Mouse (Mus musculus): ENCODE measurements around the gene Dmrtc2. TPM values are rescaled to one million over a fixed set of nuclear protein-coding genes. Genes with fewer than 3 reads are reported as not detected.
"Not testable (repeated sequence)": the region's sequence is repeated elsewhere in the genome, so short reads cannot be mapped to it uniquely, and the experiment has no call there.

Dmrtc2 gene
- polyA plus RNA-seq (2016; fragmentation: Nextera tagmentation; extraction: Ambion mirVana): not detected in 2 replicates

DNA sequence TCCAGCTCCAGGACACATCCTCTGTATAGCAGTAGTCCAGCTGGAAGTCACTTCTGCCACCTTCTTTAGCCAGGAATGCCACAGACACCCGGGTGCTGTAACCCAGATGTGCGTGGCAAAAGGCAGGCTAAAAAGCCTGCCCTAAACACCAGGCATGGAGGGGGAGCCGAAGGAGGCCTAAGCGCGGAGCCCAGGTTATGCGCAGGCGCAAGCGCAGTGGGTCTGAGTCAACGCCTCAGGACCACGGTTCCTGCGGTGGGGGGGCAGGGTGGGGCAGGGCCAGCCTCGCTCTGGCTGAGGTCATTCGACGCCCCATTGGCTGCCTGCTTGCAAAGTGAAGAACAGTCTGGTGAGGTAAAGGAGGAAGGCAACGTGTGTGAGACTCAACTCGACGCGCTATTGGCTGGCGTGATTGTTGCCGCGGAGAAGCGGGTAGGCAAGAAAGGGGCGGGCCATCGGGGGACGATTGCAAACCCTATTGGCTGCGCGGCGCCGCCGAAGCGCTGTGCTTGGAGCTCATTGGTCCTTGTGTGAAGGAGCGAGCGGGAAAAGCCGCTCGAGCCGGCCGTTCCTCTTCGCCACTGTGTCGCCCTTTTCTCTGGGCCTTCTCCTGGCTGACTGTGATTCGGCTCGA is at the start of gene Dmrtc2, which contains the start of gene Lypd4:
Dmrtc2 (plus strand) TSS at position 526 of the 634 bp plus-strand sequence.
Lypd4 (minus strand) TSS at position 410 of the 634 bp plus-strand sequence.
- no peak within 1 kb of the TSS for H3K4me2 ChIP-seq (replicated peaks)
- H3K9me3 ChIP-seq: peaks cover 5% of the 10 kb centered on the region
- no peak for ATAC-seq (ENCODE audit: insufficient number of reproducible peaks, insufficient read depth, low FRiP score, low TSS enrichment)
- no peak within 1 kb of the TSS for H3K4me3 ChIP-seq
- no peaks in the 10 kb centered on the region for H3K4me1 ChIP-seq
- 53% methylated on average over 41 of the region's 41 CpGs for WGBS
- no peak within 1 kb of the TSS for H3K9ac ChIP-seq
- no peak within 1 kb of the TSS for H3K27ac ChIP-seq
- peaks cover 13% of the 10 kb centered on the region; the same call in 1 of the 2 replicates for H3K27me3 ChIP-seq
- H3K36me3 ChIP-seq: no peaks in the 10 kb centered on the region

DNA sequence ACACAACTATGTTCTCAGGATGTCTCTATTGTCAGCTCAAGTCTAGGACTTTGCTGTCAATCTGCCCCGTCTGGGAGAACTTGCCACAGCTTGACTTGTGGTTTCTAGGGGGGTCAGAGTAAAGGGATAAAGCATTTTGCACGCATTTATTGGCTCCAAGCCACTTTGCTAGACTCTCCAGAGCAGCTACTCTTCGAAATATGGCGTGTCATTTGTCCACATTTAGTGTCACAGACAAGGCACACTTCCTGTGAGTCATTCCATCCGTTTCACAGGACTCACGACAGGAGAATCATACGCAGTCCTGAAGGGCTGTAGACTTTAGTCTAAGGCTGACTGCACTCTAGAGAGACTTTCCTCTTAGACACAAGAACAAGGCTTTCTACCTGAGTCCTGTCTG is 45.4 kb upstream of the Dmrtc2 start:
- no peak for ATAC-seq (ENCODE audit: insufficient number of reproducible peaks, insufficient read depth, low FRiP score, low TSS enrichment)
- no peaks in the 10 kb centered on the region for H3K4me1 ChIP-seq
- no peaks in the 10 kb centered on the region for H3K9me3 ChIP-seq
- no peaks in the 10 kb centered on the region for H3K27me3 ChIP-seq
- H3K36me3 ChIP-seq: no peaks in the 10 kb centered on the region
- H3K4me2 ChIP-seq (replicated peaks): no peak overlapping the region
- H3K4me3 ChIP-seq: no peak overlapping the region
- no peak overlapping the region for H3K27ac ChIP-seq
- WGBS: 76% methylated on average over 7 of the region's 7 CpGs
- H3K9ac ChIP-seq: no peak overlapping the region

DNA sequence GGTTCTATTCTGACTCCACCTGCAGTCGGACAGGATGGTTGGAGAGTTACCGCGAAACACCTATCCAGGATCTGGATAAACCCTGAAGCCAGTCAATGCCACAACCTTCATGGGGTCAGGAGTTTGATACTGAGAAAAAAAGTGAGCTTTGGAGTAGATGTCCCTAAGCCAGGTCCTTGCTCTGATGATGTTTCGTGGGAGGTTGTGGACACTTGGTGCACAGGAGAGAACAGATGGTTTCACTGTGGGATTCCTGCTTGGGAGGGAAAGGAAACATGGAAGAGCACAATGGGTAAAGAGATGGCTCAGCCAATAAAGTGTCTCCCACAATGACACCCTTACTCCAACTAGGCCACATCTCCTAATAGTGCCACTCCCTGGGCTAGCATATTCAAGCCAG is 42.7 kb upstream of the Dmrtc2 start:
- H3K27me3 ChIP-seq: no peaks in the 10 kb centered on the region
- H3K9me3 ChIP-seq: no peaks in the 10 kb centered on the region
- no peak overlapping the region for H3K27ac ChIP-seq
- 92% methylated on average over 4 of the region's 4 CpGs for whole genome bisulfite sequencing
- H3K36me3 ChIP-seq: no peaks in the 10 kb centered on the region
- H3K4me3 ChIP-seq: no peak overlapping the region
- H3K9ac ChIP-seq: no peak overlapping the region
- H3K4me2 ChIP-seq (replicated peaks): no peak overlapping the region
- H3K4me1 ChIP-seq: no peaks in the 10 kb centered on the region
- no peak for ATAC-seq (ENCODE audit: insufficient number of reproducible peaks, insufficient read depth, low FRiP score, low TSS enrichment)

DNA sequence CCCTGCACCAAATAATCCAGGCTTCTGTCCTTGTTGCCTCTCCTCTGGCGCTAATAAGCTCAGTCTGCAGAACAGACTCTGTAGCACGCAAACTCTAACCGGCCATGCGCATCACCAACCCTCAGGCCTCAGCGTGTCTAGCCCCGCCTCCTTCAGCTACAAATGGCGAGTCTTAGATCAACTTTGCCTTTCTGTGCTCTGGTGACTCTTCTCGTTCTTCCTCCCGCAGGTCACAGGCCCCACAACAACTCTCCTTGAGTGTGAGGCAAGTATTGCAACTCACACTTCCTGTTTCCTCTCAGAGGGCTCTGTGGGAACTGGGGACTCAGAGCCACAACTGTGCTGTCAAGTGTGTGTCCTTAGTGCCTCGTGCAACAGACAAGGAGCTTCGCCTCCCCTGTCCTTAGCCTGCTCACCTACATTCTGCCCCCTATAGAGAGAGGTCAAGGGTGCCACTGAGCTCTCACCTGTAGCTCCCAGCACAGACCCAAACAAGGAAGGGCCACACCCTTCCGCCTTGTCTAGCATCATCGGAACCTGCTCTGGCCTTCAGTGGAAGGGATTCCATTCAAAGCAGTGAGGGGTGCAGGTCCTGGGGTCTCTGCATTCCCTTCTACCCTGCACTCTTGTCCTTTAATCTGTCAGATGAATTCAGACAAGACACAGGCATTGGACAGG is 31.0 kb upstream of the Dmrtc2 start:
- WGBS: 61% methylated on average over 11 of the region's 13 CpGs
- not testable (repeated sequence) for H3K9me3 ChIP-seq

DNA sequence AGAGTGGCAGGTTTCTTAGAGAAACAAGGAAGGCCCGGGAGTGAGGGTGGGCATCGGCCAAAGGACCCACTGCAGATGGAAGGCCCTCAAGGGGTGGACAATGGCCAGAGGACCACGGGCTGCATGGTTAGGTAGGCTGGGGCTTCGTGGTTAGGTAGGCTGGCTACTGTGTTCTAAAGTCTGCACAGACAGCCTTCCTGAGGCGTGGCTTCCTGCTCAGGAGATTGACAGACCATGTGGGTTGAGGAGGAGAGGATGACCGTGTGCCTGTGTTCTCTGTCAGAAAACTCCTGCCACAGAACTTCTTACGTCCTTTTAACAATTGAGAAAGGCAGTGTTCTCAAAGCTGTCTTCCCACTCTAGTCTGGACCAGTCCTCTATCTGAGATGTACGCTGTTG is 30.4 kb upstream of the Dmrtc2 start:
- H3K4me3 ChIP-seq: no peak overlapping the region
- WGBS: 70% methylated on average over 8 of the region's 8 CpGs
- no peaks in the 10 kb centered on the region for H3K9me3 ChIP-seq
- no peaks in the 10 kb centered on the region for H3K4me1 ChIP-seq
- no peak overlapping the region for H3K4me2 ChIP-seq (replicated peaks)
- H3K27ac ChIP-seq: no peak overlapping the region
- no peak for ATAC-seq (ENCODE audit: insufficient number of reproducible peaks, insufficient read depth, low FRiP score, low TSS enrichment)
- no peaks in the 10 kb centered on the region for H3K36me3 ChIP-seq
- no peak overlapping the region for H3K9ac ChIP-seq
- no peaks in the 10 kb centered on the region for H3K27me3 ChIP-seq

More for the DNA sequence above, 31.0 kb upstream of the Dmrtc2 start:
- H3K27me3 ChIP-seq; H3K9ac ChIP-seq; H3K36me3 ChIP-seq; H3K4me2 ChIP-seq (replicated peaks); H3K27ac ChIP-seq; H3K4me1 ChIP-seq; ATAC-seq (ENCODE audit: insufficient number of reproducible peaks, insufficient read depth, low FRiP score, low TSS enrichment); H3K4me3 ChIP-seq: not testable (repeated sequence)

DNA sequence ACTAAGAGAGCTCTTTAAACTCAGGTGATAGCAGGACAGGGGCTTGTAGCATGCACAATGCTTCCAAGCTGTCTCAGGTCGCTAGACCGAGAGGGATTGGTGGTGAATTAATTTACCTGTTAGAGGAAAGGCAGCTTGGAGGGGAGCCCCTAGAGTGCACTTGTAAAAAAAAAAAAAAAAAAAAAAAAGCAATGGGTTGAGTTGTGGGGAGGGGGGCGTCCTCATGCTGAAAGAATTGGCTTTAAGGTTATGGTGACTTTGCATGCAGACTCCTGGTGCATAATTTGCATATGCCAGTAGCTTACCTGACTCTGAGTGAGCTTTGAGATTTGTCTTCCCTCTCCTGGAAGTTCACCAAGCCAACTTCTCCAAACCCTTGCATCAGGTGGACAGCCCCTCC is 29.5 kb upstream of the Dmrtc2 start:
- WGBS: 44% methylated on average over 3 of the region's 3 CpGs
- Histone ChIP-seq H3K9me3 (no peaks in the 10 kb centered on the region), H3K4me3 (no peak overlapping the region), H3K27me3 (no peaks in the 10 kb centered on the region), H3K27ac (no peak overlapping the region), H3K4me2 (replicated peaks) (no peak overlapping the region), H3K36me3 (no peaks in the 10 kb centered on the region), H3K9ac (no peak overlapping the region), H3K4me1 (no peaks in the 10 kb centered on the region)
- no peak for ATAC-seq (ENCODE audit: insufficient number of reproducible peaks, insufficient read depth, low FRiP score, low TSS enrichment)

DNA sequence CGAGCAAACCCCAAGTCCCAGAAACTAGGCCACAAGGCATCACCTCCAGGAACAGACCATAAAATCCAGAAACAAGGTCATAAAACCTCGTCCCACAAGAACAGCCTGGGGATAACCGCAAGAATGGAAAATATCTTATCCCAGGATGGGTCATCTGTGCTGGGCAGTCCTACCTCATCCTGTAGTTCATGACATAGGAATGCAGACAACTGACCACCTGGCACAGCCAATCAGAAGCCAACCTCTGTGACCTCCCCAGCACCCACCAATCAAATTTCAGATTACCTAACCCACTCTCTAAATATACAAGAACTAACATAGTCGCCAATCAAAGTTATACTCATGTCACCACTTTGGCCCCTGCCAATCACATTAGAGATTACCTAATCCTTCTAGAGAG is 28.8 kb upstream of the Dmrtc2 start:
- no peak for ATAC-seq (ENCODE audit: insufficient number of reproducible peaks, insufficient read depth, low FRiP score, low TSS enrichment)
- no peaks in the 10 kb centered on the region for H3K9me3 ChIP-seq
- H3K4me1 ChIP-seq: no peaks in the 10 kb centered on the region
- no peaks in the 10 kb centered on the region for H3K36me3 ChIP-seq
- no peak overlapping the region for H3K27ac ChIP-seq
- H3K4me2 ChIP-seq (replicated peaks): no peak overlapping the region
- H3K9ac ChIP-seq: no peak overlapping the region
- no peak overlapping the region for H3K4me3 ChIP-seq
- no peaks in the 10 kb centered on the region for H3K27me3 ChIP-seq
- 83% methylated on average over 4 of the region's 4 CpGs for WGBS

DNA sequence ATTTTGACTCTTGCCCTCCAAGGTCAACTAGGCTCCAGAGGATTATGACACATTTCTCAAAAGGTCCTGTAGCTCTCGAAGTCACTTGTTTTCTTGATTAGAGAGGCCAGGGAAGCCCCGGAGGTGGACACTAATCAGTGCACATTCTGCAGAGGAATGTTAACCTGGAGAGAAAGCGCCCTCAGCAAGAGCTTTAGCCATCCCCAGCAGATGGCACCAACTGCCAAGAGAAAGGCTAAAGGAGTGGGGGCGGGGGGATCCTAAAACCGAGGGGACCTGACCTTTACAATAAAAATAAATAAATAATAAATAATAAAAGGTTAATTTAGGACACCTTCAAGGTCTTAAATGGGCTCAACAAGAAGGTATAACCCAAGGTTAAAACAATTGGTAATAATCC is 25.7 kb upstream of the Dmrtc2 start:
- Histone ChIP-seq H3K27me3 (no peaks in the 10 kb centered on the region), H3K4me1 (no peaks in the 10 kb centered on the region), H3K4me3 (no peak overlapping the region), H3K27ac (no peak overlapping the region), H3K4me2 (replicated peaks) (no peak overlapping the region), H3K9me3 (no peaks in the 10 kb centered on the region), H3K9ac (no peak overlapping the region), H3K36me3 (no peaks in the 10 kb centered on the region)
- WGBS: 28% methylated on average over 5 of the region's 5 CpGs
- no peak for ATAC-seq (ENCODE audit: insufficient number of reproducible peaks, insufficient read depth, low FRiP score, low TSS enrichment)

DNA sequence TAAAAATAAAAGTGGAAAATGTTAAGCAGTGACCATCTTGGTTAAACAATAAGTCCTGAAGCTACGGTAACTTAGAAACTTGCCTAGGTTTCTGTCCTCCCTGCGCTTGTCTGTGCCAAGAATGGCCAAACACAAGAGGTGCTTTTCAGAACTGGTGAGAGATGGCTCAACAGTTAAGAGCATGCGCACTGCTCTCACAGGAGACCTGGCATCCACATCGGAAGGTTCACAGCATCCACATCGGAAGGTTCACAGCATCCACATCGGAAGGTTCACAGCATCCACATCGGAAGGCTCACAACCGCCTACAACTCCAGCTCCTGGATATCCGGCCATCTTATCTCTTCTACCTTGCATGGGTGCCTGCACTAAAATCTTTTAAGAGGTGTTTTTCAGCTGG is 24.7 kb upstream of the Dmrtc2 start:
- H3K27ac ChIP-seq: no peak overlapping the region
- 0 out of 2 replicates have a peak, but pooled peaks cover 3% of the 10 kb centered on the region for H3K4me1 ChIP-seq
- WGBS: 87% methylated on average over 9 of the region's 9 CpGs
- no peak overlapping the region for H3K4me2 ChIP-seq (replicated peaks)
- H3K27me3 ChIP-seq: no peaks in the 10 kb centered on the region
- no peak overlapping the region for H3K4me3 ChIP-seq
- no peak overlapping the region for H3K9ac ChIP-seq
- ATAC-seq (ENCODE audit: insufficient number of reproducible peaks, insufficient read depth, low FRiP score, low TSS enrichment): no peak
- H3K36me3 ChIP-seq: no peaks in the 10 kb centered on the region
- no peaks in the 10 kb centered on the region for H3K9me3 ChIP-seq

DNA sequence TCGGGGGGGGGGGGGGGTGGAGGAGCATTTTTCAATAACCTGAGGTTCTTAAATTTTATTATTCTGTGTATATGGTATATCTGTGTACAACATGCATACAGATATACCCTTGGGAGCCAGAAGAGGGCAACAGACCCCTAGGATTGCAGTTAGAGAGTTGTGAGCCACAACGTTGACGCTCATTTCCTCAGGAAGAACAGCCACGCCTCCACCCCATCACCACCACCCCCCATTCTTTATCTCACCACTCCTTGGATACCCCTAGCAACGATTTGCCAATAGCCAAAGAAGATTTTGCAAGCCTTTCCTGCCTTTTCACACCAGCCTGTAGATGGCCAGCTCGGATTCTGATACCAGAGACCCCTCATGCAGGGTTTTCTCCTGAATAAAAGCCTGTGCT is 24.1 kb upstream of the Dmrtc2 start:
- ATAC-seq (ENCODE audit: insufficient number of reproducible peaks, insufficient read depth, low FRiP score, low TSS enrichment): no peak
- H3K4me2 ChIP-seq (replicated peaks): no peak overlapping the region
- H3K9me3 ChIP-seq: no peaks in the 10 kb centered on the region
- H3K27ac ChIP-seq: no peak overlapping the region
- H3K4me1 ChIP-seq: 0 out of 2 replicates have a peak, but pooled peaks cover 3% of the 10 kb centered on the region
- 10% methylated on average over 6 of the region's 6 CpGs for WGBS
- H3K9ac ChIP-seq: no peak overlapping the region
- H3K4me3 ChIP-seq: no peak overlapping the region
- no peaks in the 10 kb centered on the region for H3K27me3 ChIP-seq
- H3K36me3 ChIP-seq: no peaks in the 10 kb centered on the region

DNA sequence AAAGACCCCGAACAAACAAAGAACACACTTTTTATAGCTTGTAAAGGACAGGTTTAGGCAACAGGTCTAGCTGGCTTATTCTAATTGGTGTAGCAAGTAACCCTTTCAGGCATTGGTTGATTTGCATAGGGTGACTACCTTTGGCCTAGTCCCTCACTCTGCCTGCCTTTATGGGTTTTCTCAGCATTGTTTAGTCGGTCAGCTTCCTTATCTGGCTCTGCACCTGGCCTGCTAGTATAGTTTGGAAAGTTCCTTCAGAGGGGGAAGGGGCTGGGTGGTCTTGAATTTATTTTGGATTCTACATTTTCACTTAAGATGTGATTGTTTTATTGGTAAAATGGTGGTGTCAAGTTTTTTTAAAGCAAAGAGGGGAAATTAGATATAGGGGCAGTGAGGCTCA is 23.3 kb upstream of the Dmrtc2 start:
- not testable (repeated sequence) for H3K9me3 ChIP-seq; H3K27ac ChIP-seq; H3K4me3 ChIP-seq; H3K4me2 ChIP-seq (replicated peaks); ATAC-seq (ENCODE audit: insufficient number of reproducible peaks, insufficient read depth, low FRiP score, low TSS enrichment); H3K9ac ChIP-seq; H3K36me3 ChIP-seq; H3K4me1 ChIP-seq; H3K27me3 ChIP-seq
- WGBS: 35% methylated on average over 2 of the region's 2 CpGs

DNA sequence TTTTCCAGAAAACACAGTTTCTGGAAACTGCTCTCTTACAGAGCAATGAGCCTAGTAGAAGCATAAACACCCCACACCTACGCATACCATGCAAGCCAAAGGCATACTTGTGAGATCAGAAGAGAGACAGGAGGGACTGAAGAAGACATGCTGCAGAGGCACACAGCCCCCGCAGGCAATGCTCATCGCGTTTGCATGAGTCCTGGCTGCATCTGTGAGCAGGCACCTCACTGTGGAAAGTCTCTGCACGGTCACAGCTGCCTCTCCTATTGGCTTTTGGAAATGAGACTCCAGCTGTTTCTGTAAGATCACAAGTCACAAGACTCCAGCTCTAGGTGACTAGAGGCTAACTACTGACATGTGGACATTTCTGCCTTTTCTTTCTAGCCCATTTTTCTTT is 19.7 kb upstream of the Dmrtc2 start:
- Histone ChIP-seq H3K9ac (no peak overlapping the region), H3K4me2 (replicated peaks) (no peak overlapping the region), H3K27ac (no peak overlapping the region), H3K27me3 (no peaks in the 10 kb centered on the region), H3K9me3 (no peaks in the 10 kb centered on the region), H3K4me3 (no peak overlapping the region), H3K36me3 (no peaks in the 10 kb centered on the region), H3K4me1 (peaks cover 10% of the 10 kb centered on the region; the same call in 1 of the 2 replicates)
- ATAC-seq (ENCODE audit: insufficient number of reproducible peaks, insufficient read depth, low FRiP score, low TSS enrichment): no peak
- 15% methylated on average over 5 of the region's 5 CpGs for WGBS

All from embryonic facial prominence, embryonic 12.5 days (tissue).